Mouse (Mus musculus): ENCODE data around the gene Gm11060. TPM values are rescaled to one million over a fixed set of nuclear protein-coding genes. Genes with fewer than 3 reads are reported as not detected.
A peak's percentile ranks its signal among the peaks of the same experiment; 100 is the strongest.

Gm11060 gene
- total and polyA plus RNA-seq, 2 experiments from 2014 or later = not detected

- H3K4me3 ChIP-seq (ENCODE audit: low read depth, low read length) = no peak overlapping the region
- WGBS = 5% methylated on average over 9 of the region's 9 CpGs
- no peaks in the 10 kb centered on the region for H3K4me1 ChIP-seq (ENCODE audit: insufficient read depth)
- ATAC-seq (no peak), DNase-seq (no peak)
- no peak overlapping the region for H3K9ac ChIP-seq
- no peaks in the 10 kb centered on the region for H3K9me3 ChIP-seq (ENCODE audit: low read length)
- no peak overlapping the region for H3K27ac ChIP-seq (ENCODE audit: low read depth, low read length)
- no peak overlapping the region for H3K4me2 ChIP-seq (ENCODE audit: low read depth)
- no peak for TF ChIP-seq CTCF (IDR thresholded peaks at IDR 0.05; ENCODE audit: low read depth)
- H3K27me3 ChIP-seq (ENCODE audit: insufficient read depth, low read length) = peaks cover 63% of the 10 kb centered on the region
- no peaks in the 10 kb centered on the region for H3K36me3 ChIP-seq (ENCODE audit: insufficient read depth)
These were observed 22.3 kb downstream of the Gm11060 start for GRCm38 (mm10) chr2:105114074-105114473.

- no peaks in the 10 kb centered on the region for H3K4me1 ChIP-seq (ENCODE audit: insufficient read depth)
- no peak overlapping the region for H3K27ac ChIP-seq (ENCODE audit: low read depth, low read length)
- no peak for TF ChIP-seq CTCF (IDR thresholded peaks at IDR 0.05; ENCODE audit: low read depth)
- ATAC-seq (no peak), DNase-seq (no peak)
- no peaks in the 10 kb centered on the region for H3K36me3 ChIP-seq (ENCODE audit: insufficient read depth)
- H3K9ac ChIP-seq = no peak overlapping the region
- peaks cover 75% of the 10 kb centered on the region for H3K27me3 ChIP-seq (ENCODE audit: insufficient read depth, low read length)
- no peak overlapping the region for H3K4me2 ChIP-seq (ENCODE audit: low read depth)
- WGBS = 79% methylated on average over 8 of the region's 8 CpGs
- H3K4me3 ChIP-seq (ENCODE audit: low read depth, low read length) = no peak overlapping the region
- H3K9me3 ChIP-seq (ENCODE audit: low read length) = no peaks in the 10 kb centered on the region
These were observed 25.9 kb downstream of the Gm11060 start for GRCm38 (mm10) chr2:105117669-105118068.

GRCm38 (mm10) chr2:105122216-105122615 is 30.4 kb downstream of the Gm11060 start:
- no peaks in the 10 kb centered on the region for H3K9me3 ChIP-seq (ENCODE audit: low read length)
- 3% methylated on average over 8 of the region's 8 CpGs for WGBS
- H3K27me3 ChIP-seq (ENCODE audit: insufficient read depth, low read length) = peaks cover 79% of the 10 kb centered on the region
- H3K4me1 ChIP-seq (ENCODE audit: insufficient read depth) = no peaks in the 10 kb centered on the region
- TF ChIP-seq CTCF (IDR thresholded peaks at IDR 0.05; ENCODE audit: low read depth) = no peak
- no peak overlapping the region for H3K4me2 ChIP-seq (ENCODE audit: low read depth)
- DNase-seq = no peak
- no peak overlapping the region for H3K4me3 ChIP-seq (ENCODE audit: low read depth, low read length)
- no peak overlapping the region for H3K9ac ChIP-seq
- no peak for ATAC-seq
- no peaks in the 10 kb centered on the region for H3K36me3 ChIP-seq (ENCODE audit: insufficient read depth)
- H3K27ac ChIP-seq (ENCODE audit: low read depth, low read length) = no peak overlapping the region

GRCm38 (mm10) chr2:105122886-105123285 is 31.1 kb downstream of the Gm11060 start:
- ATAC-seq (0 out of 2 replicates have a peak, but pooled peaks have one; percentile 13), DNase-seq (no peak)
- Histone ChIP-seq H3K27me3 (ENCODE audit: insufficient read depth, low read length) (peaks cover 79% of the 10 kb centered on the region), H3K4me3 (ENCODE audit: low read depth, low read length) (no peak overlapping the region), H3K9me3 (ENCODE audit: low read length) (no peaks in the 10 kb centered on the region), H3K4me1 (ENCODE audit: insufficient read depth) (no peaks in the 10 kb centered on the region), H3K4me2 (ENCODE audit: low read depth) (no peak overlapping the region), H3K27ac (ENCODE audit: low read depth, low read length) (no peak overlapping the region), H3K9ac (no peak overlapping the region), H3K36me3 (ENCODE audit: insufficient read depth) (no peaks in the 10 kb centered on the region)
- WGBS = 1% methylated on average over 27 of the region's 27 CpGs
- no peak for TF ChIP-seq CTCF (IDR thresholded peaks at IDR 0.05; ENCODE audit: low read depth)

GRCm38 (mm10) chr2:105123431-105123830 is 31.6 kb downstream of the Gm11060 start:
- Histone ChIP-seq H3K36me3 (ENCODE audit: insufficient read depth) (no peaks in the 10 kb centered on the region), H3K27ac (ENCODE audit: low read depth, low read length) (no peak overlapping the region), H3K9ac (no peak overlapping the region), H3K4me1 (ENCODE audit: insufficient read depth) (no peaks in the 10 kb centered on the region), H3K27me3 (ENCODE audit: insufficient read depth, low read length) (peaks cover 77% of the 10 kb centered on the region), H3K9me3 (ENCODE audit: low read length) (no peaks in the 10 kb centered on the region), H3K4me2 (ENCODE audit: low read depth) (no peak overlapping the region), H3K4me3 (ENCODE audit: low read depth, low read length) (no peak overlapping the region)
- 1% methylated on average over 8 of the region's 8 CpGs for WGBS
- no peak for ATAC-seq
- peak; percentile 70 for DNase-seq
- TF ChIP-seq CTCF (IDR thresholded peaks at IDR 0.05; ENCODE audit: low read depth) = no peak

GRCm38 (mm10) chr2:105123881-105124280 is 32.1 kb downstream of the Gm11060 start:
- no peak overlapping the region for H3K4me2 ChIP-seq (ENCODE audit: low read depth)

GRCm38 (mm10) chr2:105124391-105124790 is 32.6 kb downstream of the Gm11060 start:
- Histone ChIP-seq H3K27me3 (ENCODE audit: insufficient read depth, low read length) (peaks cover 81% of the 10 kb centered on the region), H3K4me3 (ENCODE audit: low read depth, low read length) (no peak overlapping the region), H3K4me2 (ENCODE audit: low read depth) (no peak overlapping the region), H3K36me3 (ENCODE audit: insufficient read depth) (no peaks in the 10 kb centered on the region), H3K9me3 (ENCODE audit: low read length) (no peaks in the 10 kb centered on the region), H3K27ac (ENCODE audit: low read depth, low read length) (no peak overlapping the region), H3K9ac (no peak overlapping the region), H3K4me1 (ENCODE audit: insufficient read depth) (no peaks in the 10 kb centered on the region)
- ATAC-seq (no peak), DNase-seq (peak; percentile 10)
- WGBS = 3% methylated on average over 7 of the region's 7 CpGs
- TF ChIP-seq CTCF (IDR thresholded peaks at IDR 0.05; ENCODE audit: low read depth) = no peak

More at GRCm38 (mm10) chr2:105123881-105124280, 32.1 kb downstream of the Gm11060 start:
- TF ChIP-seq CTCF (IDR thresholded peaks at IDR 0.05; ENCODE audit: low read depth) = no peak
- H3K27ac ChIP-seq (ENCODE audit: low read depth, low read length) = no peak overlapping the region
- WGBS = 1% methylated on average over 9 of the region's 9 CpGs
- no peak overlapping the region for H3K9ac ChIP-seq
- H3K4me1 ChIP-seq (ENCODE audit: insufficient read depth) = no peaks in the 10 kb centered on the region
- H3K4me3 ChIP-seq (ENCODE audit: low read depth, low read length) = no peak overlapping the region
- H3K9me3 ChIP-seq (ENCODE audit: low read length) = no peaks in the 10 kb centered on the region
- DNase-seq = peak; percentile 11
- no peaks in the 10 kb centered on the region for H3K36me3 ChIP-seq (ENCODE audit: insufficient read depth)
- H3K27me3 ChIP-seq (ENCODE audit: insufficient read depth, low read length) = peaks cover 77% of the 10 kb centered on the region
- no peak for ATAC-seq

Measured in forebrain, postnatal 0 days (tissue).